Mouse (Mus musculus) forebrain, embryonic 11.5 days (tissue): ENCODE results near the gene Slc4a1ap. TPM values are rescaled to one million over a fixed set of nuclear protein-coding genes. Genes with fewer than 3 reads are reported as not detected.

Source experiments
- ATAC-seq: fragments of 200-750 bp; cut with Nextera tagmentation; replicated peaks from 2 replicates; pipeline ENCODE4 v1.8.0; 2017; ENCODE audit warnings: moderate TSS enrichment; ENCODE audit not compliant: low FRiP score
- DNase-seq: peaks from one replicate; pipeline ENCODE4 v3.0.0-alpha.2; 2017; ENCODE audit warnings: low spot score
- H3K27ac ChIP-seq: fragments of 300-500 bp; sonication (generic); 2 replicates; pipeline ENCODE4 v1.5.1; 2014; ENCODE audit warnings: low read depth, low read length
- H3K27me3 ChIP-seq: fragments of 300-500 bp; sonication (generic); 2 replicates; pipeline ENCODE4 v1.6.1; 2014; ENCODE audit warnings: mild to moderate bottlenecking, low read length, mixed read lengths; ENCODE audit not compliant: control insufficient read depth, insufficient read depth
- H3K36me3 ChIP-seq: fragments of 300-500 bp; sonication (generic); 2 replicates; pipeline ENCODE4 v1.6.1; 2014; ENCODE audit warnings: mild to moderate bottlenecking, low read length, moderate library complexity, mixed read lengths; ENCODE audit not compliant: control insufficient read depth, insufficient read depth
- H3K4me1 ChIP-seq: fragments of 300-500 bp; sonication (generic); replicated peaks from 2 replicates; pipeline ENCODE4 v1.6.1; 2014; ENCODE audit warnings: low read length, mixed read lengths; ENCODE audit not compliant: control insufficient read depth, insufficient read depth
- H3K4me2 ChIP-seq: fragments of 300-500 bp; sonication (generic); 2 replicates; pipeline ENCODE4 v1.6.1; 2014; ENCODE audit warnings: low read depth, mild to moderate bottlenecking, low read length, moderate library complexity, mixed read lengths; ENCODE audit not compliant: severe bottlenecking
- H3K4me3 ChIP-seq: fragments of 300-500 bp; sonication (generic); 2 replicates; pipeline ENCODE4 v1.5.1; 2014; ENCODE audit warnings: low read depth, low read length
- H3K9ac ChIP-seq: fragments of 300-500 bp; sonication (generic); 2 replicates; pipeline ENCODE4 v1.6.1; 2014; ENCODE audit warnings: low read length
- H3K9me3 ChIP-seq: fragments of 300-500 bp; sonication (generic); 2 replicates; pipeline ENCODE4 v1.6.1; 2016; ENCODE audit warnings: low read length, mixed read lengths; ENCODE audit not compliant: control insufficient read depth
- WGBS: fragments of 180-500 bp; shearing (Covaris S2); extraction: QIAGEN DNeasy Blood & Tissue Kit; methylation state at CpG from one replicate; pipeline ENCODE4 v1.1.7; 2014; 5-methylcytosine and 5-hydroxymethylcytosine counted together
- polyA plus RNA-seq: library from polyadenylated mRNA; unstranded; fragments of >200 nt; fragmentation: Nextera tagmentation; extraction: Ambion mirVana; gene quantifications from 2 replicates; pipeline ENCODE4 v1.2.1, GENCODE M21; 2014

The Slc4a1ap gene
- 32.9 and 33.3 TPM in 2 replicates for polyA plus RNA-seq

- Histone ChIP-seq H3K27ac (no peak within 1 kb of the TSS), H3K36me3 (no peaks in the 10 kb centered on the region; the same call in 1 of the 2 replicates), H3K4me2 (peak within 1 kb of the TSS; percentile 84), H3K27me3 (no peaks in the 10 kb centered on the region), H3K4me3 (peak within 1 kb of the TSS; percentile 89), H3K9ac (peak within 1 kb of the TSS; percentile 85), H3K4me1 (no peaks in the 10 kb centered on the region; the same call in 1 of the 2 replicates), H3K9me3 (no peaks in the 10 kb centered on the region)
- DNase-seq (peak; percentile 85), ATAC-seq (peak; percentile 73)
- WGBS = 1% methylated on average over 28 of the region's 28 CpGs
Observed at GRCm38 (mm10) chr5:31526354-31527116, at the start of gene Slc4a1ap. TSS of gene Slc4a1ap (plus strand) at chr5:31526995.

GRCm38 (mm10) chr5:31480536-31480935, 46.3 kb upstream of the Slc4a1ap start:
- Histone ChIP-seq H3K27ac (no peak overlapping the region), H3K4me2 (no peak overlapping the region), H3K4me3 (no peak overlapping the region), H3K9me3 (no peaks in the 10 kb centered on the region), H3K27me3 (no peaks in the 10 kb centered on the region), H3K9ac (no peak overlapping the region), H3K4me1 (no peaks in the 10 kb centered on the region), H3K36me3 (peaks cover 5% of the 10 kb centered on the region; the same call in 1 of the 2 replicates)
- no peak for ATAC-seq
- DNase-seq = no peak
- WGBS = 91% methylated on average over 4 of the region's 4 CpGs

- Histone ChIP-seq H3K4me2 (no peak within 1 kb of the TSS), H3K4me3 (no peak within 1 kb of the TSS), H3K9me3 (no peaks in the 10 kb centered on the region), H3K4me1 (no peaks in the 10 kb centered on the region), H3K27me3 (no peaks in the 10 kb centered on the region), H3K27ac (no peak within 1 kb of the TSS), H3K9ac (no peak within 1 kb of the TSS), H3K36me3 (no peaks in the 10 kb centered on the region; the same call in 1 of the 2 replicates)
- DNase-seq (no peak), ATAC-seq (no peak)
- 94% methylated on average over 3 of the region's 3 CpGs for WGBS
Observed at GRCm38 (mm10) chr5:31485440-31485839, 41.4 kb upstream of the Slc4a1ap start, which contains the start of gene 4930548H24Rik. TSS of gene 4930548H24Rik (plus strand) at chr5:31485740.

- H3K4me2 ChIP-seq = no peak overlapping the region
- DNase-seq (no peak), ATAC-seq (no peak)
- no peak overlapping the region for H3K4me3 ChIP-seq
- H3K4me1 ChIP-seq = no peaks in the 10 kb centered on the region
- H3K9ac ChIP-seq = no peak overlapping the region
- H3K27ac ChIP-seq = no peak overlapping the region
- no peaks in the 10 kb centered on the region for H3K27me3 ChIP-seq
- WGBS = 91% methylated on average over 3 of the region's 3 CpGs
- H3K36me3 ChIP-seq = no peaks in the 10 kb centered on the region
- no peaks in the 10 kb centered on the region for H3K9me3 ChIP-seq
Observed at GRCm38 (mm10) chr5:31487889-31488288, 38.9 kb upstream of the Slc4a1ap start.

- Histone ChIP-seq H3K27ac (no peak overlapping the region), H3K4me3 (no peak overlapping the region), H3K9me3 (no peaks in the 10 kb centered on the region), H3K4me2 (no peak overlapping the region), H3K36me3 (no peaks in the 10 kb centered on the region), H3K4me1 (no peaks in the 10 kb centered on the region), H3K27me3 (no peaks in the 10 kb centered on the region), H3K9ac (no peak overlapping the region)
- ATAC-seq (no peak), DNase-seq (no peak)
- WGBS = 71% methylated on average over 7 of the region's 7 CpGs
Observed at GRCm38 (mm10) chr5:31489116-31489769, 37.6 kb upstream of the Slc4a1ap start.

- WGBS = 55% methylated on average over 1 of the region's 1 CpGs
- no peak overlapping the region for H3K9ac ChIP-seq
- ATAC-seq (no peak), DNase-seq (no peak)
- no peaks in the 10 kb centered on the region for H3K9me3 ChIP-seq
- H3K36me3 ChIP-seq = no peaks in the 10 kb centered on the region
- H3K4me2 ChIP-seq = no peak overlapping the region
- H3K27me3 ChIP-seq = no peaks in the 10 kb centered on the region
- H3K4me1 ChIP-seq = peaks cover 4% of the 10 kb centered on the region; the same call in 1 of the 2 replicates
- no peak overlapping the region for H3K27ac ChIP-seq
- no peak overlapping the region for H3K4me3 ChIP-seq
Observed at GRCm38 (mm10) chr5:31492031-31492430, 34.8 kb upstream of the Slc4a1ap start.

- DNase-seq (peak; percentile 92), ATAC-seq (peak; percentile 100)
- H3K4me3 ChIP-seq = peak within 1 kb of the TSS; percentile 86
- no peak within 1 kb of the TSS for H3K27ac ChIP-seq
- H3K27me3 ChIP-seq = no peaks in the 10 kb centered on the region
- under 1% methylated on average over 49 of the region's 49 CpGs for WGBS
- peak within 1 kb of the TSS; percentile 83 for H3K9ac ChIP-seq
- peaks cover 4% of the 10 kb centered on the region; the same call in 1 of the 2 replicates for H3K4me1 ChIP-seq
- H3K9me3 ChIP-seq = no peaks in the 10 kb centered on the region
- H3K4me2 ChIP-seq = peak within 1 kb of the TSS; percentile 71
- no peaks in the 10 kb centered on the region; the same call in 1 of the 2 replicates for H3K36me3 ChIP-seq
Observed at GRCm38 (mm10) chr5:31494513-31495297, 32.1 kb upstream of the Slc4a1ap start, which contains the start of gene Gpn1. TSS of gene Gpn1 (plus strand) at chr5:31494741.

- Histone ChIP-seq H3K4me1 (no peaks in the 10 kb centered on the region), H3K36me3 (peaks cover 12% of the 10 kb centered on the region), H3K27me3 (no peaks in the 10 kb centered on the region), H3K27ac (no peak overlapping the region), H3K9ac (no peak overlapping the region), H3K4me2 (no peak overlapping the region), H3K4me3 (no peak overlapping the region), H3K9me3 (no peaks in the 10 kb centered on the region)
- WGBS = 95% methylated on average over 10 of the region's 10 CpGs
- no peak for DNase-seq
- ATAC-seq = no peak
Observed at GRCm38 (mm10) chr5:31504843-31505242, 22.0 kb upstream of the Slc4a1ap start.
